Mouse (Mus musculus): Measurements from ENCODE around the gene Snap91. TPM values are rescaled to one million over a fixed set of nuclear protein-coding genes. Genes with fewer than 3 reads are reported as not detected.

The Snap91 gene
- polyA plus RNA-seq (2017; shearing (Covaris generic)), result under 1 TPM in 1 of 3 experiments, not detected in 2; 0.15 TPM

GRCm38 (mm10) chr9:86880113-86880972, at the start of gene Snap91:
TSS of gene Snap91 (minus strand) at chr9:86880654.
- ATAC-seq, result no peak

GRCm38 (mm10) chr9:86926519-86926918, 46.1 kb upstream of the Snap91 start:
- no peak for ATAC-seq

- ATAC-seq, result no peak
Observed at GRCm38 (mm10) chr9:86925688-86926087, 45.2 kb upstream of the Snap91 start.

GRCm38 (mm10) chr9:86922430-86922829, 42.0 kb upstream of the Snap91 start:
- ATAC-seq, result no peak

- no peak for ATAC-seq
Observed at GRCm38 (mm10) chr9:86916543-86916942, 36.1 kb upstream of the Snap91 start.

DNA sequence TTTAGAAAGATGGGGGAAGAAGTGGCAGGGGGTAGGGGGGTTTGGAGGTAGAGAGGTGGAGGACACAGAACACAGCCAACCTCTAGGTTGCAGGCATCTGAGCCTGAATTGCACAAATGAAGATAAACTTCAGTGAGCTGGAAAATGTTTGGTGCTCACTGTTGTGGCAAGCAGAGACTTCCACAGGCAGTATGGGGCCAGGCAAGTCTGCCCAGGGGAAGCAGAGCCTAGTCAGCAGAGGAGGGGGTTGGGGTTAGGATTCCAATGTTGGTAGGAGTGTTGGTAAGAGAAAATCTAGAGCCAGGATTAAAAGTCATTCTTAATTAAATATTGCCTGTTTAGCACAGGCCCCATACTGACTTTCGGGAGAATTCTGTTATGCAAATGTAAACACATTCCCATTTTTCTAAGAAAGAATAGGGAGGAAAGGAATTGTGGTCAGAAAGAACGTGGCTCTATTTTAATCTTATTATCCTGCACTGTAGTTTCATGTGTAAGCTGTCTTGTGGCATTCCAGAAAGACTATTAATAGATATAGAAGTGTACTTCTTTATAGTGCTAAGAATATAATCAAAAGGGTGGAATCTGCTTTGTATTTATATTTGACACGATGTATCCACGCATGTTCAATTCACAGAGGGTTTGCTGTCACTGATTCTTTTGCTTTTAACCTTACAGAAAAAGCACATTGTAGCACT, 19.2 kb upstream of the Snap91 start:
- no peak for ATAC-seq

DNA sequence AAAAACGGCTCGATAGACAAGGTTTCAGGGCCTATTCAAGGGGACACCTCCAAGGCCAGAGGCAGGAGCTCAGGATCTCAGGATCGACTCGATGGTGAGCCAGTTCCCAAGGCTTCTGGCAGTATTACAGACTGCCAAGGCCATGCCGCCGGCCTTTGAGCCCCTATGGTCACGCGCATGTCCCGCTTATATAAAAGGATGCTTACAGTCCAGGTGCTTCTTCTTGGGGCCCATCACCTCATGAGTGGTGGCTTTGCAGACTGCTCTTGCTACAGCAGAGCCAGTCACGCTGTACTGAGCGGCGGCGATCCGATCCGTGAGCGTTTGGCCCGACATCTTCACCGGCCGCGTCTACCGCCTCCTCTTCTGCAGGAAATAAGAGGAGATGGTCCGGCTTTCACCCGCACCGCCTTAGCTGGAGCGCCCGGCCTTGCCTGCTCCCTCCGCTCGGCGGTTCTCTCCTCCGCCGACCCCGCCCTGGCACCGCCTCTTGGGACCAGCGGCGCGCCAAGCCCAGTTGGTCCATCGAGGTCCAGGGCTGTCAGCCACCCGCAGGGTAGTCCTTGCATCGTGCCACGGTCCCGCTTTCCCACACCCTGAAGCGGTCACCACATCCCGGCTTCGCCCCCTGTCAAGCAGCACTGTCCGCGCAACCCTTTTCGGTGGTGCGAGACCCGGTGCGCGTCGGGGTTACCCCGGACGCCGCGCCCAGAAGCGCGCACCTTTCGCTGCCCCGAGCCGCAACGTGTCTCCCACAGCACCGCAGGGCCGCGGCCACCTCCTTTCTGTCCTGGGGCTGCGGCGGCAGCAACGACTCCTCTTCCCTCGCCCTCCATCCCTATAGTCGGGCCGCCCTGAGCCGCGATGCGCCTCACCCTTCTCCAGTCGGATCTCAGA, 990 bp downstream of the Snap91 start:
- ATAC-seq, result no peak

DNA sequence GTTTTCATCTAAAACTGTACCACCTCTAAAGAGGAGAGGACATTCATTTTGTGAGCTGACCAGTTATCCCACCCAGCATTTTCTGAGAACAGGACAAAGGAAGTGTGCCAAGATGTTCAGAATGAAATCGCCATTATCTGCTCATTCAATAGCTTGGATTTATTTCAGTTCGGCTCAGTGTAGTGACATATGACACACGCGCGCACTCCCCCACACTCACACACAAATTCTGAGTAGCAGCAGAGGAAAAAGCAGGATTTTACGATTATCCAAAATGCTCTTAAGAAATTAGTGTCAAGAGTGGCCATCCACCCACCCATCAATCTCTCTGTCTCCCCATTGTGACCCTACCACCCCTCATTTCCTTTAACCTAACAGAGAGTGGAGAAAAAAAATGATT, 1.7 kb downstream of the Snap91 start:
- no peak for ATAC-seq

DNA sequence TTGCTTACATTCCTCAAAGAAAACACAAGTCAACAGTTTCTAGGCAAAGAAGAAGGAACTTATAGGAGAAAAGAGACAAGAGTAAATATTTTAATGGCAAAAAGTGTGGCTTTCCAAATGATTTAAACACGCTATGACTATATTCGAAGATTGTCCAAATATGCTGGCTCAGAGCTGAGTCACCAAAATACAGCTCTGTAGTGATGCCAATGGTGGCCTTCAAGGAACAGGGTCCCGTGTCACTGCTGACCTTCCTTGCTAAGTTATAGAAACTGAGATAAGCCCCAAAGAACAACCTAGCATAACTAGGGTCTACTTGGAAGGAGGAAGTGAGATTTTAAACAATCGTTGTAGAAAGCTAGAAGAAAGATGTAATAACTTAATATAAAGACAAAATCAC, 6.8 kb downstream of the Snap91 start:
- ATAC-seq, result no peak

DNA sequence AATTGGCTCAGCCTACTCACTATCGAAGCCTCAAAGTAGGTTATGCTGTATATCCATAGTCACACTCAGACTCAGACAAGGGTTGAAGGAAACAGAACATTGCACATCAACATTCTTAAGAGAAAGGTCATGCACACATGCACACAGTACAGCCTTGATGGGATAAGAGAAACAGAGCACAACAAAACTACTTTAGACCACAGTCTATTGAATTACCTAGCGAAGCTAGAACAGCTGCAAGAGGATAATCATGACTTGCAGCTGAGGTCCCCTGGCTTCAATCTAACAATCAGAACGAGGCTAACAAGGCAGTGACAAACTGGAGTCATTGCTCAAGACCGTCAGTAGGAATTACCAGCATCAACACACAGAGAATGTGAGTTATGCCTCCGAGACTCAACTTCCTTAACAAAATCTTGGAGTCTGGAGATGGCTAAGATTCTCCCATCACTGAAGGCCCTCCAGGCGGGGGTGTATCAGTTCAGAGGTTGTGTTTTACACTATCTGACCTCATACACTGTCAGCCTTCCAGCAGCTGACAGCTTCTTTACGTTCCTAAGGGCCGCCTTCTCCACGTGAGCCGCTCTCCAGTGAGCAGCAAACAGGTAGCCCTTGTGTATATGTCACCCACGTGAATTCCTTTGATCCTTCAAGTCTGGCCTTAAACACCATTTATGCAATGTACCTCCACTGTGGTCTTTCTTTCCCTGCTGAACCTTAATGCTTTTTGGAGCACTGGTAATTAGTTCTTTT, 10.7 kb downstream of the Snap91 start:
- no peak for ATAC-seq

- ATAC-seq, result no peak
Observed at GRCm38 (mm10) chr9:86858101-86858500, 22.4 kb downstream of the Snap91 start.

DNA sequence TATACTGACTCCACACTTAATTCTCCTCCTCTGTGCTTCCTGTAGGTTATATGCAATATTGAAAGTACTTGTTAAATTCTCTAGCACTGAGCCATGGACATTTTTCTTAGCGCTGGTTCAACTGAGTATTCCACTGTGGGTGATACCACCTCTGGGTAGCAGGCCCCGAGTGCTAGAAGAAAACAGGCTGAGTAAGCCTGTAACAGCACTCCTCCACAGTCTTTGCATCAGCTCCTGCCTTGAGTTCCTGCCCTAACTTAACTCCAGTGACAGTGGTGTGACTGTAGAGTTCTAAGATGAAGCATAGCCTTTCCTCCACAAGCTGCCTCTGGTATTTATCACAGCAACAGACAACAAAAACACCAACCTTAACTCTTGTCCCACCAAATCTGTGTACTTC, 22.8 kb downstream of the Snap91 start:
- no peak for ATAC-seq

DNA sequence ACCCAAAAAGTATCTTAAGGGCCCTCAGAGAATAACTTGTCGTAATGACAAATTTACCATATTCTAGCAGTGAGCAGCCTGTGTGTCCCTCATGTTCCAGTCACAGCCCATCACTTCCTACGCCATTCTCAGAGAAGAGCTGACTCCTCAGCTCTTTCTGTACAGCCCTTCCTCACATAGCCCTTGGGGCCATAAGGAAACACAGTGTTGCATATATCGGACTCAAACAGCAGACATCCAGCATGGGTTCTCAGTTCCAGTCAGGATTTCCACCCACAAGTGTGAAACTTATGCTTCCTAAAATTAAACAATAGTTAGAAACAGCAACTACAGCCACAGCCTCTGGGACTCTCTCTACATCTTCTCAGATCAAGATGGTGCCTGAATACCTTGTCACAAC, 27.6 kb downstream of the Snap91 start:
- ATAC-seq, result no peak

DNA sequence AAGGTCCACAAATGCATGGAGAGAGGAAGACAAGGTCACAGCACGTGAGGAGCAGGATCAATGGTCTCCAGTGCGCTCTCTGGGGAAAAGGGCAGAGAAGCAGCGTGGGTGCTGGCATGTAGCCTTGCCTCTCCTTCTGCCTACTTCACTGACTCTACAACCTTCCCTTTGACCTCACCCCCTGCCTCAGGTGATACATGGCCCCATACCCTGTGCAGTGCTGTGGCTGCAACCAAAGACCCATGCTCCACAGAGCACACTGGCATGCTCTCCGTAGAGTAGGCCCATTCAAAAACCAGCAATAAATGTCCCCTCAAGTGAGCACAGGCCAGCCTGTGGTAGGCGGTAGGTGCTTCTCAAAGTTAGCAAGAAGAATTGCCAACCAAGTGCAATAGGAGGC, 28.8 kb downstream of the Snap91 start:
- no peak for ATAC-seq

DNA sequence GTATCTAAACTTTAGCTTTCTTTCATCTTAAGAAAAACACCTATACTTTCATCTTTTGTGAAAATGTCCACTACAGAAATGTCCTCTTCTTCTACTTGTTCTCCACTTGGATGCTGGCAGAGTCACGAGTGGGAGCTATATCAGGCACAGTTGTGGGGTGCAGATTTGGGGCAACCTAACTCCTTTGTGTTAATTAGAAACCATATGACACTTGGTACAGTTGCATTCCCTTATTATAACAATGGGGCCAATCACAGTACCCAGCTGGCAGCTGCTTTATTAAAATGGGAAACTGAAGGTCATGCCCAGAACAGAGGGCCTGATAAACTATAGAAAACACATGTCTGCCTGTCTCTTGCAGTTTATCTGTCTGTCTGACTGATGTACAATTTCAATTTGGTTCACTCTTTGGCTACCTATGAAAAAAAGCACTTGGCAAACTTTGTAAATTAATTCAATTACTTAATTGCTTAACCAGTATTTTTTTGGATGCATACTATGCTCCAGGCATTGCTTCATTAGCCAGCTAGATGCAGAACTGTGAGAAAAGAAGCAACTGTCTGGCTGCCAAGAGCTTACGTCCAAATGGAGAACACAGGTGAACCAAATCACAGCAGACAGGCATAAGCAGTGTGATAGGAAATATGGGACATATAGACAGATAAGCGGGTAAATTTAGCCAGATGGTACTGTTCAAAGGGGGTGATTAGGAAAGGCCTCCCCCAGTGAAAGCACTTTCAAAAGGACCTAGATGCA, 29.8 kb downstream of the Snap91 start:
- ATAC-seq, result no peak

DNA sequence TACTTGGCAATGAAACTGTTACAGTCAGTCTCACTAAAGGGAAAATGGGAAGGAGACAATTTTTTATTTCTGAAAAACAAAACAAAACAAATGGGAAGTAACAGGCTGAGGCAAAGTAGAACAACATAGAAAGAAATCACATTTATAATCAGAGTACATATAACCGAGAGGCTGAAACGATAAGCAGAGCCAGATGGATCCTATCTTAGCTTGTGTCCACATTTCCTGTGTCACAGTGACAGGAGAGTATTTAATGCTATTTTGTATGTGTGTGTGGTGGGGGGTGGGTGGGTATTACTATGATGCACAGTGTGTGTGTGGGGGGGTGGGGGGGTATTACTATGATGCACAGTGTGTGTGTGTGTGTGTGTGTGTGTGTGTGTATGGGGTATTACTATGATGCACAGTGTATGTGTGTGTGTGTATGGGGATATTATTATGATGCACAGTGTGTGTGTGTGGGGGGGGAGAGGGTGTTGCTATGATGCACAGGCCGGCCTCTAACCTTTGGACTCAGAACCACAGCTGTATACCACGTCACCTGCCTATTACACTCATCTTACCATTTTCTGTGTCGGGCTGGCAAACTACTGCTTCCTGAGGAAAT, 36.6 kb downstream of the Snap91 start:
- ATAC-seq, result no peak

- no peak for ATAC-seq
Observed at GRCm38 (mm10) chr9:86829792-86830191, 50.7 kb downstream of the Snap91 start.

DNA sequence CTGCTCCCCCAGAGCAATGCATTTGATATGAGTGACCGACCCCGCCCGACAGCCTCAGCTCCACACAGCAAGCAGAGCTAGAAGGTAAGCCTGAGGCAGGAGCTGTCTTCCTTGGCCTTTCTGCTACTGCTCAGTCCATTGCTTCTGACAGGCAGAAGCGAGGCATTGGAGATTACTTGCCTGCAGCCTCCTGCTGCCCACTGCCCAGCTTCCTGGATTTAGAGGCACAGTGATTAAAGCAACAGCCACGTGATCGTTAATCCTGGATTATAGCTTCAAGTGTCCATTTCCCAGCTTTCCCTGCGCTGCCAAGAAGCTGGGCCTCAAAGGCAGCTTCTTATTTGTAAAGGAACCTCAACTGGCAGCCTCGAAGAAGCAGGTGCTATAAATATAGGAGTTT, 51.4 kb downstream of the Snap91 start:
- ATAC-seq, result no peak

DNA sequence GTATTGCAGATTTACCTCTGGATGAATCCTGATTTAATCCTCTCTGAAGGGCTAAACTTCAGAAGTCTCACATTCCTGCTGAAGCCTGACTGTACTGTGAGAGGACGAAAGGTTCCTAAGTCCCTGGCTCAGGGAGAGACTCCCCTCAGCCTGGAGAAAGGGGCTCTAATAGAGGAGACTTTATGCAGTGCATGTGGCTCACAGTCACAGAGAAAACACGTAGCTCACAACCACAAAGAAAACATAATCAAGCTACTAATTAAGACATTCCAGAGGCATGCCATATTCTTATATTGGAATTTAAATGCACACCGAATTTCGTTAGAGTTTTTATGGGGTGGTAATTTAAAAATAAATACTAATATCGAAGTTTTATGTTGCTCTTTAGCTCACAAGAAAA, 61.1 kb downstream of the Snap91 start:
- ATAC-seq, result no peak

DNA sequence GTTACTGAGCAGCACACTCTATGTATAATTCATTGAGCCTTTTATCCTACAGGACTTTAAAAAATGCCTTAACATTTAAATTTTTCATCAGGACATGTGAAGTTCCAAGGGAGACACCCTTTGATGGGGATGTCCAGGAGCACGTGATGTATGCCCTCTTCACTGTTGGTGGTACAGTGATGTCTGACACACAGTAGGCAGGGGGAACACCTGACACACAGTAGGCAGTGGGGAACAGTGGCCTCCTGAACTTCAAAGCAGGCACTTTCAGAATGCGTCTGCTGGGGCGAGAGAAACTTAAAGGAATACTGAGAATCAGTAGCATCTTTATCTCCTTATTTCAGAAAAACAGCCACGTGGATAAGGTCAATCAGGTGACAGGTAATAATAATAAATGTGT, 62.8 kb downstream of the Snap91 start:
- ATAC-seq, result no peak

GRCm38 (mm10) chr9:86814340-86814739, 66.1 kb downstream of the Snap91 start:
- no peak for ATAC-seq
